Mouse (Mus musculus): ENCODE results near the gene Bbx.

Gene Bbx

DNA sequence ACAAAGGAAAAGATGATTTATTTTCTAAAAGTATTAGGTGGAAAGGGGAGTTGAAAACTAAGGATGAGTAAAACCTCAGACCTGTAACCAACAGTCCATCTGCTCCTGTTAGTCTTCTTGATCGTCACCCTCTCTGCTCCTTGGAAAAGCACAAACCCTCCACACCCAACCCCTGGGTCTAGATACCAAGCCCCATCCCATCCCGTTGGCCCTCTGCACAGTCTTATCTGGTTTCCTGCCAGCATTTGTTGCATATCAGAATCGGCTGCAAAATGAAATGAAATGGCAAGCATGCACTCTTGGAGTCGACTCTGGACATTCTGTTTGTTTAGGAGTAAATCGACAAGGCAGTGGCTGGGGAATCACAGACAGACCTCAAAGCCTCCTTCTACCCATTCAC is 29.3 kb downstream of the Bbx start:
- intact Hi-C loops (cut with DNase I) = no loop called here

- intact Hi-C loops (cut with DNase I) = no loop called here
Measured at GRCm38 (mm10) chr16:50399775-50400174, 32.4 kb downstream of the Bbx start.

DNA sequence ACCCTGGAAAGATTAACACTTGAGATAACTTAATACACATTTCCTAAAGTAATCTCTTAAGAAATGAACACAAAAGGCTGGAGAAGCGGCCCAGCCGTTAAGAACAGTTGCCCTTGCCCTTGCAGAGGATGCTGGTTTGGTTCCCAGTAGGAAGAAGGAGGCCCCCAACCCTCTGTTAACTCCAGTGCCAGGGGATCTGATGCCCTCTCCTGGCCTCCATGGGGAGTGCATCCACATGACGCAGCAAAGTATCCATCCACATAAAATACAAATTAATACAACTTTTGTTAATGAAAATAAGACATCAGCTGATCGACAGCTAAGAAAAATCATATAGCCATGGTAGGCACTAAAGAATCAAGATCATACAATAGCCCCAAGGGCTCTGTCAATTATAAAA is 33.6 kb downstream of the Bbx start:
- intact Hi-C loops (cut with DNase I) = no loop called here

GRCm38 (mm10) chr16:50395928-50396612 is 36.1 kb downstream of the Bbx start:
- intact Hi-C loops (cut with DNase I) = no loop called here

DNA sequence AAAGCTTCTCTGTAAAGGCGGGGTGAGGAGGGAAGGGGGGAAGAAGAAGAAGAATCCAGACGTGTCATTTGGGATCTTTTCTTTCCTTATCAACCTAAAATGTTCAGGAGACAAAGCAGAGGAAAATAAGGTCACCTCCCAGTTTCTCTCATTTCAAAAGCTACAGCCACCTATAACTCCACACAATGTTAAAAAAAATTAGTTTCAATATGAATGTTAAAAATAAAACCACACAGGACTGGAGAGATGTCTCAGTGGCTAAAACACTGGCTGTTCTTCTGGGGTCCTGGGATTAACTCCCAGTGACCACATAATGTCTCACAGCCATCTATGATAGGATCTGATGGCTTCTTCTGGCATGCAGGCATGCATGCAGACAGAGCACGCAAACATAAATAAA is 43.7 kb downstream of the Bbx start:
- intact Hi-C loops (cut with DNase I) = loop anchor here (10.0 kb wide), 3 partner anchors 134 to 346 kb away; no protein-coding TSS in a partner anchor

DNA sequence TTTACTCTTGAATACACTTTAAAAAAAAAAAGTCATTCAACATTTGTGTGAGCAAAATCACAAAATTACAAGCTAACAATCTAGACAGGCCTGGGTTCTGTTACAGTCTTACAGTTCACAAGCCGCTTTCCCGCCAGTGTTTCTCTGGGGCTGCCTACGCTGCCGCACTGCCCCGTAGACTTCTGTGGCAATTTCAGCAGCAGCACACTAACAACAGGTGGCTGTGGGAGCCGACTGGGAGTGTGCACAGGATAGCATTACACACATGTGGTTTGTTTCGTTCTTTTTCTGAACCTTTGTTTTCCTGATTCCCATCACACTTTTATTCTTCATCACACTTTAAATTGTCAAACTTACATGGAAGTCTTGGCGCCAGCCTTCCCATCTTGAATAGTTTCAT is 48.6 kb downstream of the Bbx start:
- intact Hi-C loops (cut with DNase I) = loop anchor here (10.0 kb wide), 3 partner anchors 129 to 351 kb away; no protein-coding TSS in a partner anchor

- intact Hi-C loops (cut with DNase I) = loop anchor here (10.0 kb wide), 3 partner anchors 127 to 353 kb away; no protein-coding TSS in a partner anchor
Measured at GRCm38 (mm10) chr16:50381351-50381746, 50.8 kb downstream of the Bbx start.

GRCm38 (mm10) chr16:50380682-50381350 is 51.4 kb downstream of the Bbx start:
- intact Hi-C loops (cut with DNase I) = loop anchor here (10.0 kb wide), 3 partner anchors 126 to 354 kb away; no protein-coding TSS in a partner anchor

DNA sequence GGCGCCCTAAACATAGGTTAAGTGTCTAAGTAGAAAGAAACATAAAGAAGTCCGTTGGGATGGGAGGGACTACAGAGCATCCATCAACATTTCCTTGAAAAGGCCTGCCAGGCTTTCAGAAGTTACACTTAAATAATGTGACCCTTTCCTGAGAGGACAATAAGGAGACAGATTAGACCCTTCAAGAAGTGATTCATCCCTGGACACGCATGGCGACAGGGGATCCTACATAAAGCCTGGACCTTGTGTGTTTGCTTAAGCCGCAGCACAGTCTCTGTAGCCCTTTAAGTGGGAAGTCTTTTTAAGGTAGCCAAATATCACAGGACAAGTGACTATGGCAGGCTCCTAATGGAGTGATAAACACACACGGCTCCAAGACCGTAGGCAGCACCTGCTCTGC is 52.0 kb downstream of the Bbx start:
- intact Hi-C loops (cut with DNase I) = loop anchor here (10.0 kb wide), 3 partner anchors 125 to 355 kb away; no protein-coding TSS in a partner anchor

DNA sequence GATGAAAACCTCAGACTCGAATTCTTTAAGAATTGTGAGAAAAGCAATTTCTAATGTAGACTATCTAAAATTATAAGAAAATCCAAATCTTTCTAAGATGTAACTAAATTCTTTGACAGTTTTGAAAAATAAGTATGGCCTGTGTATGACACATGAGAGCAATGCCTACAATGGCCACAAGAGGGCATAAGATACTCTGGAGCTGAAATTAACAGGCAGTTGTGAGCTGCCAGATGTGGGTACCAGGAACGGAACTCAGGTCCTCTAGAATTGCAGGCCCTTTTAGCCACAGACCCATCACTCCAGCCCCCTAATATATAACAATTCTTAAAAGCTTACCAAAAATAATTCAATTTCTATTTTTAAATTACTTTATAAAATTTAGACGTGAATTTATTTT is 57.6 kb downstream of the Bbx start:
- intact Hi-C loops (cut with DNase I) = loop anchor here (5.0 kb wide), 1 partner anchor 58 kb away; the partner anchor contains the start of gene Bbx

- intact Hi-C loops (cut with DNase I) = no loop called here
Measured at GRCm38 (mm10) chr16:50373685-50374084, 58.5 kb downstream of the Bbx start.

DNA sequence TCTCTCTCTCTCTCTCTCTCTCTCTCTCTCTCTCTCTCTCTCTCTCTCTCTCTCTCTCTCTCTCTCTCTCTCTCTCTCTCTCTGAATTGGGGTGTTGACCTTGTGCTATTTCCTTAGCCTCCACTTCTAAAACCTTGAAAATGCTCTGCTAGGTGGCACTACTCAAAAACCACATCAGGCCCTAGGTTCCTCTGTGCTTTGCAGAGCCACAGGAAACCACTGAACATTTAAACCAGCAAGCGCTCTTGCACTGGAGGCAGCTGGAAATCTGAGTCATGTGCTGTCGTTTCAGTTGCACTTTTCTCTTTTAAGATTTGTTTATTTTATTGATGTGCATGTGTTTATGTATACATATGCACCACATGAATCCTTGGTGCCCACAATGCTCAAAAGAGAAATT is 59.6 kb downstream of the Bbx start:
- intact Hi-C loops (cut with DNase I) = no loop called here

DNA sequence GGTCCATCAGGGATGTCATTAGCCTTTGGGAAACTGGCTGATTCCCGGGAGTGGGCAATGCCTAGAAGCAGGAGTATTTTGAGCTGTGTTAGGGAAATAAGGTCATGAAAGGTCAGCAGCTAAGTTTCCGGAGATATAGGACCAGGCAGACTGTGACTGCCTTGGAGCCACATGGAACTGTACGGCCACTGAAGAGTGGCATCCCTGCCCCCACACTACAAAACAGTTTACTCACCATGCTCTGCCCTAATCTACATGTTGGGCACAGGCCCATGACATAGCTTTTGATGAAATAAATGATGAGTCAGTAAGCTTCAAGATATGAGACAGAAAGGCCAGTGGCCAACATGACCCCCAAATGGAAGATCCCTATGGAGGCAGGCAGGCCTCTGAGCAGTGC is 60.7 kb downstream of the Bbx start:
- intact Hi-C loops (cut with DNase I) = no loop called here

DNA sequence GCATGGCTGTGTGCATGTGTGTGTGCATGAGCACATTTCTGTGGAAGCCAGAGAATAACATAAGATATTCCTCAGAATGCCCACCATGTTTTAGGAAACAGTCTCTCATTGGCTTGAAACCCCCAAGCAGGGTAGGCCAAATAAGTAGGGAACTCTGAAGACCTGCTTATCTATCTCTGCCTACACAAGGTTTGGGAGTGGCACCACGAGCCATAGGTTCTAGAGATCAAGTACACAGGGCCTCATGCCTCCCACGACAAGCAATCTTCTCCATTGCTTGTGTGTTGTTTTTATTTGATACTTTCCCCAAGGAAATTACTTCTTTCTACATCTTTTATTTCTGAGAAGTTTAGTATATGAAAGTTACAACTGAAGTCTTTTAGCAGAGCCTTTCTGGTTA is 61.8 kb downstream of the Bbx start:
- intact Hi-C loops (cut with DNase I) = no loop called here

- intact Hi-C loops (cut with DNase I) = no loop called here
Measured at GRCm38 (mm10) chr16:50366556-50366955, 65.6 kb downstream of the Bbx start.

DNA sequence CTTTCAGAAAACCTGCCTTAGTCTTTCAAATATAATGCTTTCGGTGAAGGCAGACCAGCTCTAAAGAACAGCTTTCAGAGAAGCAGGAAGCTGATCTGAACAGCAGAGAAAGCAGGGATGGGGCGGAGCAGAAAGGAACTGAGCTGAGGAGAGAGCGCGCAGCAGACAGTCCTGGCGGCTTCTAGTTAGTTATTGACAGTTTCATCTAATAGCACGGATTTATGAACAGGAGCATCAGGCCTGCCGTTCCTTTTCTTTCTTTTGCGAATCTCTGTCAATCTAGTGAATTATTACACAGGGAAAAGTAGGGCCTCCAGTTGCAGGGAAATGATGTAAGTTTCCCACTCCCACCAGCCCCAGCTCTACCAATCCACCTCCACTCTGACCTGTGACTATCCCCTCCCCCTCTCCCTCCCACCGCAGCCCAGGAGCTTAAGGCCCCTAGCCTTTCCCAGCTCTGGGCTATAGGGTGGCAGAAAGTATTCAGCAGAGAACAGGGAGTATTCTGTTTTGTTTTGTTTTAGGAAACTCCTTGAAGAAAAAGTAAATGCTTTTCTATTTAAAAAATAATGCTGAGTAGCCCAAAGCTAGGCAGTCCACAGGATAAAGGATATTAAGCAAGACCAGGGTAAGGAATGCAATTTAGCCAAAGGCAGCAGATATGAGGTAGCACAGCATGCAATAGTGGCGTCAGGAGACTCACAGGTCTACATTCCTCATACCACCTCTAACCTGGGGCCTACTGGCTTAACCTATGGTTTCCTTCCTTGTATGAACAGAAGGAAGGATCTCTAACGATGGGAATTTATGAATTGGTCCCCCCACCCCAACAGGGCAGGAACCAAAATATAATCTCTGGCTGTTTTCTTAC is 67.8 kb downstream of the Bbx start:
- intact Hi-C loops (cut with DNase I) = no loop called here

DNA sequence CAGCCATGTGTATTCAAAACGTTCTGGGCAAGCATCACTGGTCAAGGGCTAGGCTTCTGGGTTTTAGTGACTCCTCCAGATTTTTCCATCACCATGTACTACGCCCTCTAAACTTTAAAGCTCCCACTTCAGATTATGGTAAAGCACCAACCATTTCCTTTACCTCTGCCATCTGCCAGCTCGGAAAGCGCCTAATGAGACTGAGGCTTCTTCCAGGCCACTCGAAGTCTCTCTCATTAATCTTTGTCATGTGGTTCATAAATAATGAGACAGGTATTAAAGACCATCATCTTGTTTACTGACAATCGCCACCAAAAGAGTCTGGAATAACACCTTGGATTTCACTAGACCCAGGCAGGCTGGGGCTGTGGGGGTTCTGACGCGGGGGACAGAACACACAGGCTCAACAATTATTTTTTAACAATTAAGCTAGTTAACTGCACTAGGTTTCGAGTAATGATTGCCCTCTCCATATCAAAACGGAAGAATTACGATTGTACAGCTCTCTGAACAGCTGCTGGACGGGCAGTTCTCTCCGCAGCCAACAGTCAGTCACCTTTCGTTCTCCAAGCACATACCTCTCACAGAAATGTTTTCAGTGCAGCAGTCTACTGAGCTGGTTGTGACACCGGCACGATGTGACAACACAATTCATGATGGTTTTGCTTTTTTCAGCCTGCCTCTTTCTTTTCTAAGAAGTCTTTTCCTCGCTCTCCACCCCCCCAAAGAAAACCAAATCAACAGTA is 68.6 kb downstream of the Bbx start:
- intact Hi-C loops (cut with DNase I) = no loop called here

- intact Hi-C loops (cut with DNase I) = no loop called here
Measured at GRCm38 (mm10) chr16:50360631-50361030, 71.6 kb downstream of the Bbx start.

DNA sequence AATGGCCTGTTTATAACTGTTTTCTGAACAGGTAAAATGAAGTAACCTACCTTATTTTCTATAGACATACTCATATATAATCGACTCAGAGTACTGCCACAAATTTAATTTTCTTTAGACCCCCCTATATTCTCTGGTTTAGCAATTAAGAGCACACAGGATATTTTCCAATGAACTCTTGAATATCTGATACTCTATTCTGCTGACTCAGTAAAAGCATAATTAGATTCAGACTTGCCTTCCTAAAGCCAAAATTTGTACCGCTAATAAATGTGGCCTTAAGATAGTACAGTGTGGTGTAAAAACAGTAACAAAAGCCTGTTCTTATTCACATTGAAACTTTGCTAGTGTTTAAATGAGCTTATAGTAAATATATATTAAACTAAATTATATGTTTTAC is 102.5 kb downstream of the Bbx start:
- intact Hi-C loops (cut with DNase I) = no loop called here

- intact Hi-C loops (cut with DNase I) = no loop called here
Measured at GRCm38 (mm10) chr16:50324746-50325145, 107.4 kb downstream of the Bbx start.

GRCm38 (mm10) chr16:50324292-50324691 is 107.9 kb downstream of the Bbx start:
- intact Hi-C loops (cut with DNase I) = no loop called here

Measured in adrenal gland (tissue).